Mouse (Mus musculus) G1E (cell line): ENCODE results near the gene Nod2.

Source experiments
- CTCF ChIP-seq: IDR thresholded peaks from 2 replicates; pipeline ENCODE4 v1.5.1; 2012; ENCODE audit warnings: low read depth, low read length, inconsistent platforms, mixed read lengths
- GATA1 ChIP-seq: IDR thresholded peaks from 2 replicates; pipeline ENCODE4 v1.6.1; 2012; ENCODE audit warnings: borderline replicate concordance, low read length, inconsistent platforms, mixed read lengths
- GATA2 ChIP-seq: IDR thresholded peaks from 2 replicates; pipeline ENCODE4 v1.6.1; 2012; ENCODE audit warnings: low read depth, low read length, inconsistent platforms, borderline replicate concordance
- POLR2AphosphoS5 ChIP-seq: IDR thresholded peaks from 2 replicates; pipeline ENCODE4 v1.6.1; 2012; ENCODE audit warnings: low read depth, low read length, inconsistent platforms; ENCODE audit not compliant: insufficient replicate concordance
- TAL1 ChIP-seq: conservative IDR thresholded peaks from 2 replicates; pipeline ENCODE4 v1.6.1; 2012; ENCODE audit warnings: low read depth, low read length, inconsistent platforms, mixed read lengths

GRCm38 (mm10) chr8:88683656-88684289 lies 36.7 kb downstream of the Nod2 start:
- TF ChIP-seq CTCF (no peak), GATA1 (no peak), GATA2 (no peak), TAL1 (no peak), POLR2AphosphoS5 (no peak)
